Mouse (Mus musculus): ENCODE results near the gene B3gntl1. TPM values are rescaled to one million over a fixed set of nuclear protein-coding genes. Genes with fewer than 3 reads are reported as not detected.

B3gntl1 gene
- polyA plus RNA-seq, 1 experiment = 5.5 TPM

DNA sequence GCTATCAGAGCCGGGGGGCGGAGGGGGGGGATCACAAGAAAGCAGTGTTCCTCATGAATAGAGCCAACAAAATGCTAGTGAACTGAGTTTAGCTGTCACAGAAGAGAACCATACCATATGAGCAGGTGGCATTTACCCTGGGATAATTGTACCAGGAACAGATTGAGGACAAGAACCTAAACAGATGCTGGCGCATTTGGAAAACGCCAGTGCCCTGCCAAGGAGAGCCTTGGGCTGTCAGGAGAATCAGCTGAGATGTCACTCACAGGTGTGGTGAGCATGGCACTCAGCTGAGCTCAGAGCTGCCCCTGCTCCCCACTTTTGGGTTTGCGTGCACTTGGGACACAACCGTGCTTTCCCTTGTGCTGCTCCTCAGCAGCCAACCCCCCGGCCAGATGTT lies 41.5 kb downstream of the B3gntl1 start:
- H3K4me3 ChIP-seq (replicated peaks; ENCODE audit: insufficient read depth, low read depth, low read length) = no peak overlapping the region
- H3K27ac ChIP-seq (ENCODE audit: insufficient read depth, low read length) = no peak overlapping the region
- DNase-seq = peak in 1 of 2 experiments; percentile 50
- no peaks in the 10 kb centered on the region for H3K27me3 ChIP-seq (ENCODE audit: control insufficient read depth, insufficient read depth, low read length)
- 38% methylated on average over 7 of the region's 7 CpGs for WGBS
- TF ChIP-seq POLR2A (IDR thresholded peaks at IDR 0.05; ENCODE audit: borderline replicate concordance, insufficient read depth, low read length) = no peak
- no peak for TF ChIP-seq CTCF (IDR thresholded peaks at IDR 0.05; ENCODE audit: borderline replicate concordance, insufficient read depth, low read depth, low read length)
- H3K4me1 ChIP-seq (ENCODE audit: control insufficient read depth, insufficient read depth, low read length) = peaks cover 6% of the 10 kb centered on the region; the same call in 1 of the 2 replicates

DNA sequence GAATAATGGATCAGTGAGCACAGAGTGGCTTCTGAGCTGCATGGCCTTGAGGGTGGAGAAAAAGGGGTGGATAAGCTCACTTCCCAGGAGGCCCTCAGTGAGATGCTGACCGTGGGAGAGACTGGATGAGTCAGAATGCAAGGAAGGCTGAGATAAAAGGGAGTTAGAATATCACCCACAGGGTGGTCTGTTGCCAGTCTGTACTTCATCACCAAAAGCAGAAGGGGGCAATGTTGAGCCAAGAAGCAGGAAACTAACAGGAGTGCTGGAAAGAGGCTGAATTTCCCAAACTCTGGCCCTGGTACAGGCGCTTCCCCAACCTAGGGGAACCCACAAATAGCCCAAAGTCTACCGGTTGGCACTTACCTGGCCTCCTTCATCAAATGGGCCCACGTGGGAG lies 42.5 kb downstream of the B3gntl1 start:
- Histone ChIP-seq H3K4me3 (replicated peaks; ENCODE audit: insufficient read depth, low read depth, low read length) (no peak overlapping the region), H3K27ac (ENCODE audit: insufficient read depth, low read length) (no peak overlapping the region), H3K4me1 (ENCODE audit: control insufficient read depth, insufficient read depth, low read length) (peaks cover 6% of the 10 kb centered on the region; the same call in 1 of the 2 replicates), H3K27me3 (ENCODE audit: control insufficient read depth, insufficient read depth, low read length) (no peaks in the 10 kb centered on the region)
- no peak for TF ChIP-seq POLR2A (IDR thresholded peaks at IDR 0.05; ENCODE audit: borderline replicate concordance, insufficient read depth, low read length)
- TF ChIP-seq CTCF (IDR thresholded peaks at IDR 0.05; ENCODE audit: borderline replicate concordance, insufficient read depth, low read depth, low read length) = peak; percentile 36; the same call in 1 of the 2 replicates
- WGBS = 69% methylated on average over 4 of the region's 4 CpGs
- no peak for DNase-seq

DNA sequence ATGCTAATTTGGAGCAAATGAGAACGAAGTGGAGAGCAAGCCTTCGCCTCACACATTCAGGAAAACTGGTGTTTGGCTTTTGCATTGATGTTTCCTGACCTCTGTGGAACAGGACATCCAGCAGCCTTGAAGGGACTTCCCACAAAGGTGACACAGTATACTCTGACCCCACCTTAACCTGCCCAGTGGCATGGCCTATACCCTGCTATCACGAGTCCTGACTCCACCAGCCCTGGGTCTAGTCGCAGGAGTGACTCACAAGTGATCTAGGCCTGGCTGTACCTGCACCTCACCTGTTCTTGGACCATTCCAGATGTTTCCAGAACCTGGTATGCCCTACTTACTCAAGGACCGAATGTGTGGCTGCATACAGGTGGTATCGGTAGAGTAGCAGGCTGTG lies 43.4 kb downstream of the B3gntl1 start:
- no peak overlapping the region for H3K4me3 ChIP-seq (replicated peaks; ENCODE audit: insufficient read depth, low read depth, low read length)
- TF ChIP-seq CTCF (IDR thresholded peaks at IDR 0.05; ENCODE audit: borderline replicate concordance, insufficient read depth, low read depth, low read length) (no peak), POLR2A (IDR thresholded peaks at IDR 0.05; ENCODE audit: borderline replicate concordance, insufficient read depth, low read length) (no peak)
- H3K27me3 ChIP-seq (ENCODE audit: control insufficient read depth, insufficient read depth, low read length) = no peaks in the 10 kb centered on the region
- DNase-seq = no peak
- peaks cover 6% of the 10 kb centered on the region; the same call in 1 of the 2 replicates for H3K4me1 ChIP-seq (ENCODE audit: control insufficient read depth, insufficient read depth, low read length)
- 96% methylated on average over 6 of the region's 6 CpGs for WGBS
- H3K27ac ChIP-seq (ENCODE audit: insufficient read depth, low read length) = no peak overlapping the region

DNA sequence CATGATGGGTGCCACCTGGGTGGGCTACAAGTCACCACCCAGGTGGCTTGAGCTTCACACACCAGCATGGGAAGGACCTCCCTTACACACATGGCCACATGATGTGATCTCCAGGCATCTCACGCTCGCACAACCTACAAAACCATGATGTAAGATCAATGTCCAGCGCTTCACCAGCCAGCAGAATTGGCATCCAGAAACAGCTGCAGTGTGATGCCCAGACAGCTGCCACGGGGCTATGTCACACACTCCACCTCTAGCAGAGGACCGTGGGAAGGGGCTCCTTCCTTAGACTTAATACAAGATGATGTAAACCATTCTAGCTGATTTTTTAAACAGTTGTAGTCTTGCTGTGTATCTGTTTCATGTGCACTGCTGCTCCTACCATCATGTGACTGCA lies 45.4 kb downstream of the B3gntl1 start:
- DNase-seq = no peak
- TF ChIP-seq CTCF (IDR thresholded peaks at IDR 0.05; ENCODE audit: borderline replicate concordance, insufficient read depth, low read depth, low read length) = no peak
- no peak for TF ChIP-seq POLR2A (IDR thresholded peaks at IDR 0.05; ENCODE audit: borderline replicate concordance, insufficient read depth, low read length)
- 80% methylated on average over 5 of the region's 5 CpGs for WGBS
- no peak overlapping the region for H3K27ac ChIP-seq (ENCODE audit: insufficient read depth, low read length)
- no peak overlapping the region for H3K4me3 ChIP-seq (replicated peaks; ENCODE audit: insufficient read depth, low read depth, low read length)
- peaks cover 6% of the 10 kb centered on the region; the same call in 1 of the 2 replicates for H3K4me1 ChIP-seq (ENCODE audit: control insufficient read depth, insufficient read depth, low read length)
- no peaks in the 10 kb centered on the region for H3K27me3 ChIP-seq (ENCODE audit: control insufficient read depth, insufficient read depth, low read length)

DNA sequence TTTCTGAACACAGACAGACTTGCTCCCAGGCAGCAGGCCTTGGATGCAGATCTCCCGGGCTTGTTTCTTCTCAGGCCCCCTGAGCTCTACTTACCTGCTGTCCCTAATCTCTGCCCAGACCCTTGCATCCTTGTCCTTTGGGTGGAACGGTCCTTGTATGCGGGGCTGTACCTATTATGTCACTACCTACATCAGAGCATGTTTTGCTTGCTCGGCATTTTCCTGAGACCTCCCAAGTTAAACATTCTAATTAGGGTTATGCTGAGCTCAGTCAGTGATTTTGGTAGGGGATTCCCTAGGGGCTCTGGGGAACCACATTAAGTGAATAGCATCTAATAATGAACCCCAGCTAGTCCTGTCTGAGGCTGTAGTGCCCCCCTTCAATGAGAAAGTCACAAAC lies 47.9 kb downstream of the B3gntl1 start:
- Histone ChIP-seq H3K27ac (ENCODE audit: insufficient read depth, low read length) (no peak overlapping the region), H3K27me3 (ENCODE audit: control insufficient read depth, insufficient read depth, low read length) (no peaks in the 10 kb centered on the region), H3K4me3 (replicated peaks; ENCODE audit: insufficient read depth, low read depth, low read length) (no peak overlapping the region), H3K4me1 (ENCODE audit: control insufficient read depth, insufficient read depth, low read length) (no peaks in the 10 kb centered on the region)
- 91% methylated on average over 4 of the region's 4 CpGs for WGBS
- DNase-seq = no peak
- TF ChIP-seq CTCF (IDR thresholded peaks at IDR 0.05; ENCODE audit: borderline replicate concordance, insufficient read depth, low read depth, low read length) (no peak), POLR2A (IDR thresholded peaks at IDR 0.05; ENCODE audit: borderline replicate concordance, insufficient read depth, low read length) (no peak)

DNA sequence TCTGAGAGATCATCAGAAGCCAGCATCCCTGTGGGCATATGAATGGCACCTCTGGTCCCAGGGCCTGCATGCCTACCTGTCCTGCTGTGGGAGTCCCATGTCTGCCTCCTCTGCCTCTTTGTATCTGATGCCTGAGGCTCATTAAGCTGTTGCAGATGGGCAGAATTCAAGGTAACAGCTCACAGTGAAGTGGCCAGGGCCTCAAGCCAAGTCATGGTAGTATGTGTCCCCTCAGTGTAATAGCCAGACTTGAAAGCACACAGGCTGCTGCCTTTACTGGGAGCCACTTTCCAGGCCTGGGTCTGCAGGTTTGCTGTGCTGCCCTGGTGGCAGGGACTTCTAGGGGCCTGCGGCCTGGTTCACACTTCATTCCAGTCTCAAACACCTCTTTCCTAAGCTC lies 55.6 kb downstream of the B3gntl1 start:
- Histone ChIP-seq H3K4me3 (replicated peaks; ENCODE audit: insufficient read depth, low read depth, low read length) (no peak overlapping the region), H3K27ac (ENCODE audit: insufficient read depth, low read length) (no peak overlapping the region), H3K4me1 (ENCODE audit: control insufficient read depth, insufficient read depth, low read length) (no peaks in the 10 kb centered on the region), H3K27me3 (ENCODE audit: control insufficient read depth, insufficient read depth, low read length) (no peaks in the 10 kb centered on the region)
- 96% methylated on average over 1 of the region's 1 CpGs for WGBS
- no peak for DNase-seq
- TF ChIP-seq CTCF (IDR thresholded peaks at IDR 0.05; ENCODE audit: borderline replicate concordance, insufficient read depth, low read depth, low read length) (no peak), POLR2A (IDR thresholded peaks at IDR 0.05; ENCODE audit: borderline replicate concordance, insufficient read depth, low read length) (no peak)

DNA sequence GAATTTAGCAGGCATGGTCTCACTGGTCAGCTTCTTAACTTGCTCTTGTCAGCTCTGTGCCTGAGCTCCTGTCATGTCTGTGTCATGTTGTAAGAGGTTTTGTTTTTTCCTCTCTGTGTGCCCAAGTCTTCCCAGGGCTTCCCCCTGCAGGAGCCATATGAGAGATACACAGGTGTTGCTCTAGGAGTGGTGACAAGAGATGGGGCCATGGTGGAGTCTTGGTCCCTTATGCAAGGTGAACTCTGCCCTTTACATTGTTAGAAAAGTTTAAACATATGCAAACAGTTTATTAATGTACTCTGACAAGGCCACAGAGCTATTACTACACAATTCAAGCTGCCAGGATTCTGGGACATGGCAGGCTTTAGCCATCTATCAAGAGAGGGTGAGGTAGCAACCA lies 56.5 kb downstream of the B3gntl1 start:
- H3K4me3 ChIP-seq (replicated peaks; ENCODE audit: insufficient read depth, low read depth, low read length) = no peak overlapping the region
- DNase-seq = no peak
- H3K27me3 ChIP-seq (ENCODE audit: control insufficient read depth, insufficient read depth, low read length) = no peaks in the 10 kb centered on the region
- no peak for TF ChIP-seq CTCF (IDR thresholded peaks at IDR 0.05; ENCODE audit: borderline replicate concordance, insufficient read depth, low read depth, low read length)
- TF ChIP-seq POLR2A (IDR thresholded peaks at IDR 0.05; ENCODE audit: borderline replicate concordance, insufficient read depth, low read length) = no peak
- H3K27ac ChIP-seq (ENCODE audit: insufficient read depth, low read length) = no peak overlapping the region
- no peaks in the 10 kb centered on the region for H3K4me1 ChIP-seq (ENCODE audit: control insufficient read depth, insufficient read depth, low read length)

DNA sequence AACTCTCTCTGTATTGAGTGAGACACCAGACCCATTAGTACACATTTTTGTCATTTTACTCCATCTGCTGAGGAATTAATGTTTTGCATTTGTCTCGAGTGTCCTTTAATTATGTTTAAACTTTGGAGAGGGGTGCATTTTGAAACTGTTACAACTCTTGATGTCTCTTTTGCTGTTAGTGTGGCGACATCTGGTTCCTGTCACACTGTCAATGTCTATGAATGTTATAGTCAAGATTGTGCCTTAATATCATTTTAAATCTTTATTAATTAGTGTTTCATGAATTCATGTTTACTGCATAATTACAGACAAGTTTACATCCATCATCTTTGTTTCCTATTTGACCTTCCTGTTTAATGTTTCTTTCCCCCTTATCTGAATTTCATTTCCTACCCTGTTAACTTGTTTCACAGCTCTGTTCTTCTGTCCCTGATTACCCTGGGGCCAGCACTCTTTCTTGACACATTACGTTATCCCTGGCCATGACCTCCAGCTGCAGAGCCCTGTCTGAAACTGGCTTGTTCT lies 56.9 kb downstream of the B3gntl1 start:
- H3K27ac ChIP-seq (ENCODE audit: insufficient read depth, low read length) = no peak overlapping the region
- WGBS = 91% methylated on average over 3 of the region's 3 CpGs
- no peak for DNase-seq

More for the DNA sequence above, 56.9 kb downstream of the B3gntl1 start:
- Histone ChIP-seq H3K27me3 (ENCODE audit: control insufficient read depth, insufficient read depth, low read length) (no peaks in the 10 kb centered on the region), H3K4me1 (ENCODE audit: control insufficient read depth, insufficient read depth, low read length) (no peaks in the 10 kb centered on the region), H3K4me3 (replicated peaks; ENCODE audit: insufficient read depth, low read depth, low read length) (no peak overlapping the region)
- TF ChIP-seq CTCF (IDR thresholded peaks at IDR 0.05; ENCODE audit: borderline replicate concordance, insufficient read depth, low read depth, low read length) (no peak), POLR2A (IDR thresholded peaks at IDR 0.05; ENCODE audit: borderline replicate concordance, insufficient read depth, low read length) (no peak)
